Mouse (Mus musculus) stomach, postnatal 0 days (tissue): ENCODE results near the gene Atp6v1f.

Source experiments
- CTCF ChIP-seq: IDR thresholded peaks from 2 replicates; pipeline ENCODE4 v1.5.1; 2016; ENCODE audit warnings: antibody characterized with exemption, low read depth, mild to moderate bottlenecking, moderate library complexity
- EP300 ChIP-seq: optimal IDR thresholded peaks from 2 replicates; pipeline ENCODE3; 2016; ENCODE audit warnings: antibody characterized with exemption

- no peak for TF ChIP-seq CTCF
- TF ChIP-seq EP300, result no peak
Measured at GRCm38 (mm10) chr6:29494101-29494500, 26.6 kb downstream of the Atp6v1f start.
